Mouse (Mus musculus) ES-Bruce4 (cell line): ENCODE measurements around the gene Yju2.

Source experiments
- CTCF ChIP-seq: IDR thresholded peaks from one replicate; pipeline ENCODE4 v1.8.1; 2011; ENCODE audit warnings: low read depth, low read length
- EP300 ChIP-seq: IDR thresholded peaks from 2 replicates; pipeline ENCODE4 v1.6.1; 2011; ENCODE audit warnings: low read depth, low read length; ENCODE audit not compliant: insufficient read depth
- POLR2A ChIP-seq: IDR thresholded peaks from one replicate; pipeline ENCODE4 v1.8.1; 2011; ENCODE audit warnings: low read length; ENCODE audit not compliant: insufficient read depth

DNA sequence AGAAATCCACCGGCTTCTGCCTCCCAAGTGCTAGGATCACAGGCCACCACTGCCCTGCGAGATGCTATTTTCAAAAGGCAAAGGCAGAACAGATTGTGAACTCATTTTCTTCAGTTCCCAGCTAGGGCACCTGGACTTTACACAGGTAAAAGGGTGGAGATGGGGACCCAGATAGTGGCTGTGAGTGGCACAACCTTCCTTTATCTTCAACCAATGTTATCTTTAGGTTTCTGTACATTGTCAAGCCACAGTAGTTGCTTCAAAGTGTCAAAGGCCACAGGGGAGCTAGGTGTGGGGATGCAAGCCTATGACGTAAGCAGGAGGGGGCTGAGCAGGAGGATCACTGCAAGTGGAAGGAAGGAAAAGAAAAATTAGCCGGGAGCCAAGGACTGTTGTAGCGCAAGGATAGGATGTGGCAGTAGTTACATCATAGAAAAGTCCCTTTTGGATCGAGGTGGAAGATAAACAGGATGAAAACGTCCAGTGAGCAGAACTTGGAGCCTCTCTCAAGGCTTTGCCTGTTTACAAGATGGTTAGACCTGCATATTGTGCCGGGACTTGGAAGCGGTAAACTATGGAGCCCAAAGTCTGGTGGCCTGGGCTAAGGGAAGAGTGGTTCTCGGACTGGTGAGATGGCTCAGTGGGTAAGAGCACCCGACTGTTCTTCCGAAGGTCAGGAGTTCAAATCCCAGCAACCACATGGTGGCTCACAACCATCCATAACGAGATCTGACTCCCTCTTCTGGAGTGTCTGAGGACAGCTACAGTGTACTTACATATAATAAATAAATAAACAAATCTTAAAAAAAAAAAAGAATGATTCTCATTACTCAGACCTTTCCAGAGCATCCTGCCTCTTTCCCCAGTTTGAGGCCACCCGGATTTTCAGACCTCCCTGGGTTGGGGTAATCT lies 48.8 kb downstream of the Yju2 start:
- TF ChIP-seq CTCF = no peak
- TF ChIP-seq POLR2A = no peak
- TF ChIP-seq EP300 = no peak
